Mouse (Mus musculus) ovary, adult 18-20 months (tissue): ENCODE data around the gene Tars.

Experiments used
- DNase-seq: peaks from one replicate; pipeline ENCODE4 v3.0.0; 2022; ENCODE audit warnings: low spot score, mixed read lengths

Tars gene

GRCm38 (mm10) chr15:11361824-11362223 is 37.6 kb downstream of the Tars start:
- no peak for DNase-seq

GRCm38 (mm10) chr15:11360888-11361287 is 38.6 kb downstream of the Tars start:
- DNase-seq, result no peak

DNA sequence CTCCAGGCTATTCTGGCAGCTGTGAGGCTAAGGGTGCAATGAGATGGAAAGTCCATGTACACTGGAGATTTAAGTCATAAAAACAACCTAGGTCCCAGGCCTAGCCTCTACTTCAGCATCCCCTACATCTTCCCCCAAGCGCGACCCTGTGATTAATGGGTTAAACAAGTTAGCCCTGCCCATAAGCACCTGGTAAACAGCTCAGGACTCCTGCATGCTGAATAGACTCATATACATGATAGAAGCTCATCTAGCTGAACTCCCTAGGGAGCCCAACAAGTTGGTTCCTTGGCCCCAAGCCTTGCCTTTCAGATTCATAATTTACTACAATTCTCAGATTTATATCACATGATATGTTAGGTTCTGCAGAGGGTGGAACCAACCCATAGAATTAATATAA is 42.0 kb downstream of the Tars start:
- no peak for DNase-seq

- DNase-seq, result no peak
These were observed 43.6 kb downstream of the Tars start for GRCm38 (mm10) chr15:11355865-11356264.

- no peak for DNase-seq
These were observed 59.8 kb downstream of the Tars start for GRCm38 (mm10) chr15:11339467-11340180.
